Mouse (Mus musculus): ENCODE data around the gene C130073F10Rik. TPM values are rescaled to one million over a fixed set of nuclear protein-coding genes. Genes with fewer than 3 reads are reported as not detected.
"Not testable (repeated sequence)": the region's sequence is repeated elsewhere in the genome, so short reads cannot be mapped to it uniquely, and the experiment has no call there.

The C130073F10Rik gene
- total RNA-seq (2022) = not detected

DNA sequence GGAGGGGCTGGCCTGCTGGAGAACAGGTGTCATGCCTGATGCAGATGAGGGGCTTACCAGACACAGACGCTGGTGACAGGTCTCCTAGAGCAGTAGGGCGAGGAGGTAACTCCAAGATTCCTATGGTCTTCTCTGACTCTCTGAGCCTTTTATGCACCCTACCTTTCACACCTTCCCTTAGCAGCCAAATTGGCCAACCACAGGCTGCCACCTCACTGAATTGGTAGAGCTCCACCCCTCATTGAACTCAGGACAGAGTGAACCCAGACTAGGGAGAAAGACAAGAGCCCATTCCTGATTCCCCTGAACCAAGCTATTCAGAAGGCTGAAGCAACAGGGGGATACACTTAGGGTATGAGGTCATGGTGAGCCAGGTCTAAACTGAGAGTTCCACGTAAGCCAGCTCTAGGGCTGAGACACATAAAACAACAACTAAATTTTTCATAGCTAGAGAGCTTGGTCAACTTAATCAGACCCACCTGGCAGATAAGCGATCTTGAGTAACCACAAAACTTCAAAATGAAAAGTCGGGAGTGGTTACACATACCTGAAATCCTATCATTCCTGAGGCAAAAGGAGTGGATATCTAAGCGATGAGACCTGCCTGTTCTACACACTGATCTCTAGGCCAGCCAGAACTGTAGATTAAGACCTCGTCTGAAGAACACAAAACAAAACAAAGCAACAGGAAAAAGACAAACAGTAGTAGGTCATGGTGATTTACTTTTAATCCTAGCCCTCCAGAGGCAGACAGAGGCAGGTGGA is at the start of gene C130073F10Rik:
TSS of gene C130073F10Rik (minus strand) at position 134 of the 765 bp plus-strand sequence.
- DNase-seq (ENCODE audit: low spot score in 2 of 2) = no peak

DNA sequence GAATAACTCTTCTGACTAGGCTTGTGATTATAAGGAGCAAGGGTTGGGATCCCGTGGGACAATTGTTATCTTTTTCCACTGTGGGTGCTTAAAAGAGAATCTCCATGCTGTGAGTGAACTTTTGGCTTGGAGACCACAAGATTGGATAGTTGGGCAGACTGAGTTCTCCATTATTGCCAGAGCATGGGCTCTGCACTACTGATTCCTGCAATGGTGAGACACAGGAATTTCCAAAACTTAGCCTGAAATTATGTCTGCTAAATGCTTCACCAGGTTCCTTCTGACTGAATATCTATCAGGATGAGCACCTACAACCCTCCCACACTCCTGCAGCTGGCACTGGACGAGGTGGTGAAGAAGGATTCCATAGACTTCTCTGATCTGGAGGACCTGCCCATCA is 46.5 kb upstream of the C130073F10Rik start, which contains the start of gene Gm12794:
TSS of gene Gm12794 (plus strand) at position 301 of the 400 bp plus-strand sequence.
- DNase-seq (ENCODE audit: low spot score in 2 of 2) = not testable (repeated sequence)

DNA sequence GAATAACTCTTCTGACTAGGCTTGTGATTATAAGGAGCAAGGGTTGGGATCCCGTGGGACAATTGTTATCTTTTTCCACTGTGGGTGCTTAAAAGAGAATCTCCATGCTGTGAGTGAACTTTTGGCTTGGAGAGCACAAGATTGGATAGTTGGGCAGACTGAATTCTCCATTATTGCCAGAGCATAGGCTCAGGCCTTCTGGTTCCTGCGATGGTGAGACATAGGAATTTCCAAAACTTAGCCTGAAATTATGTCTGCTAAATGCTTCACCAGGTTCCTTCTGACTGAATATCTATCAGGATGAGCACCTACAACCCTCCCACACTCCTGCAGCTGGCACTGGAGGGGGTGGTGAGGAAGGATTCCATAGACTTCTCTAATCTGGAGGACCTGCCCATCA is 15.2 kb upstream of the C130073F10Rik start, which contains the start of gene Gm12800:
TSS of gene Gm12800 (plus strand) at position 301 of the 400 bp plus-strand sequence.
- DNase-seq (ENCODE audit: low spot score in 2 of 2) = not testable (repeated sequence)

DNA sequence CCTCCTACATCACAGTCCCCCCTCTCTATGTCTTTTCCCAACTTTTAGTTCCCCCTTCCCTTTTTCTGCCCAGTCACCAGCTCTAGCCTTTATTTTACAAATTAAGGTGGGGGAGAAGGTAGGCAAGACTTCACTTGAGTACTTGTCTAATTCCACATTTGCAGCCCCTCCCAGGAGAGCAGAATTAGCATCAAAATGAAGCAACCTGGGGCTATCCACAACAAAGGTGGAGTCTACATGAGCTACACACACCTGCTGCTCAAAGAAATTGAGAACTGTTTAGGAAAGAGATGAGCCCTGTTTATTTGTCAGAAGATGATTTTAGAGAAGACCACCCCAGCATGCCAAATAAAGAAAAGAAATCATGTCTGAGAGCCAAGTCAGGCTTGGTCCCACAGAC is 4.2 kb downstream of the C130073F10Rik start:
- no peak for DNase-seq (ENCODE audit: low spot score in 2 of 2)

DNA sequence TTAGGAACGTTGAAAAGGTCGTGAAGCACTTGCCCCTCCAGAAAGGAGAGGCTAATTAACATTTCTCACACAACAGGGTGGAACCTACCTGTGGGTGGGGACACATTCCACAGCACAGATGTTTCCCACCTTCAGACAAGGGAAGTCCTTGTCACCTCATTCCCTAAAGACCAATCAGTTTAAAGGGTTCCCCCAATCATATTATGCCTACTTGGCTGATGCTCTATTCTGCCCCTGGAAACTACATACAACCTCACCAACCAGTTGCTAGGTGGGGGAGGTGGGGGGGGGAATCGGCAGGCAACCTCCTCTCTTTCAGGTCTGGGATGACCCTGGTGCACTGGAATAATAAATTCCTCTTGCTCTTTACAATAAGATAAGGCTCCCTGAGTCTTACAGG is 9.9 kb downstream of the C130073F10Rik start:
- no peak for DNase-seq (ENCODE audit: low spot score in 2 of 2)

DNA sequence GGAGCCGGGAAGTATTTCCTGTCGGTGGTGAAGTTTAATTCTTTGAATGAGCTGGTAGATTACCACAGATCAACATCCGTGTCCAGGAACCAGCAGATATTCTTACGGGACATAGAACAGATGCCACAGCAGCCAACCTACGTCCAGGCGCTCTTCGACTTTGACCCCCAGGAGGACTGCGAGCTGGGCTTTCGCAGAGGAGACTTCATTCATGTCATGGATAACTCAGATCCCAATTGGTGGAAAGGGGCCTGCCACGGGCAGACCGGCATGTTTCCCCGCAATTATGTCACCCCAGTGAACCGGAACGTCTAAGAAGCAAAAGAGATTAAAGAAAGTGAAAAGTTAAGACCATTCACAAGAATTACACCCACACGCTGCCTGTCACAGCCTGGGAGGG is 17.9 kb downstream of the C130073F10Rik start:
- not testable (repeated sequence) for DNase-seq (ENCODE audit: low spot score in 2 of 2)

DNA sequence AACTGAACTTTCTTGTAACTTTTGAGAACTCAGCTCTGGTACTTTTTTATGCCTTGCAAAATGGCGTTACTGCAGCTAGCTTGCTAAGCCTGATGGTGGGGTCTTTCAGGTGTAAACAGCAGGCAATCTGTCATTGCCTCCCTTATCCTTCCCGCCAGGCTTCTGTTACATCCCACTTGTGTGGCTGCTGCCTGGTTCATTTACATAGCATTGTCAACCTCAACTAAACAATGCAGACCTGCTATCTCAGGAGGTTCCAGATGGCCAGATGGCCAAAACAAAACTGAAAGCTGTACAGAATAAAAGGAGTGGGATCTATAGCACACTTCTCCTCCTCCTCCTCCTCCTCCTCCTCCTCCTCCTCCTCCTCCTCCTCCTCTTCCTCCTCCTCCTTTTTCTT is 21.6 kb downstream of the C130073F10Rik start:
- DNase-seq (ENCODE audit: low spot score in 2 of 2) = not testable (repeated sequence)

DNA sequence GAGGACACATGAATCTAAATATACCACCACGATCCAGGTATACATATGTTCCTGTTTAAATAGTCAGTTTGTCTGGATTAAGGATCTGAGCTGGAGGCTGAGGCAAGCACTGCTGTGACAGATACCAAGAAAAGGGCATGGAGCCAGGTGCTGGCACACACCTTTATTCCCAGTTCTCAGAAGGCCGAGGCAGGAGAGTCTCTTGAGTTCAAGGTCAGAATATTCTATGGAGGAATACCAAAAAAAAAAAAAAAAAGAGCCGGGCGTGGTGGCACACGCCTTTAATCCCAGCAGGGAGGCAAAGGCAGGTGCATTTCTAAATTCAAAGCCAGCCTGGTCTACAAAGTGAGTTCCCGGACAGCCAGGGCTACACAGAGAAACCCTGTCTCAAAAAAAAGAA is 31.3 kb downstream of the C130073F10Rik start:
- no peak for DNase-seq (ENCODE audit: low spot score in 2 of 2)

DNA sequence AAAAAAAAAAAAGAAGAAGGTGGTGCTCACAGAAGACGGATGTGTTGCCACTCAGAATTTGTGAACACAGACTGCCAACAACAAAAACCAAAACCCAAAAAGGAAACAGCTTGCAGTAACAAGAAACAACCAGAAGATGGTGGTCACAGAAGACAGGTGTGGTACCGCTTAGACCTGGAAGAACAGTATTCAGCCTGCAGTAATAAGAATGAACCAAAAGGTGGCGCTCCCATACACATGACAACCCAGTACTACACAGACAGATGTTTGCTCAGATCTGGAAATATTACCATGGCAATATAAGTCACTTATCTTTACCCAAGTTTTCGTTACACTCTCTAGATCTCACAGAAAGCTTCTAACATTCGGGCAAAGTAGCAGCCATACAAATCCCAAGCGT is 32.7 kb downstream of the C130073F10Rik start:
- peak in 1 of 2 experiments; percentile 36 for DNase-seq (ENCODE audit: low spot score in 2 of 2)

DNA sequence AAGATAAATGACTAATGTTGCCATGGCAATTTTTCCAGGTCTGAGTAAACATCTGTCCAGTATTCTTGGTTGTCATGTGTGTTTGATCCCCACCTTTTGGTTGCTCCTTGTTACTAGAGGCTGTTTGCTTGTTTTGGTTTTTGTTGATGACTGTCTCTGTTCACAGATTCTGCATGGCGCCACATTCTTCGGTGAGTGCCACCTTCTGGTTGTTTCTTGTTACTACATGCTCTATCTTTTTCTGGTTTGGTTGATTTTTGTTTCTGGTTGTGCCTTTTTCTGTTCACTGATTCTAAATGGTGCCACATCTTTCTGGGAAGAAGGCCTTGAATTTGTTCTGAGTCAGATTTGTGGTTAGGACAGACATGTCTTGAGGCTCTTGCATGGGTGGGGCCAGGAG is 42.7 kb downstream of the C130073F10Rik start:
- DNase-seq (ENCODE audit: low spot score in 2 of 2) = no peak

DNA sequence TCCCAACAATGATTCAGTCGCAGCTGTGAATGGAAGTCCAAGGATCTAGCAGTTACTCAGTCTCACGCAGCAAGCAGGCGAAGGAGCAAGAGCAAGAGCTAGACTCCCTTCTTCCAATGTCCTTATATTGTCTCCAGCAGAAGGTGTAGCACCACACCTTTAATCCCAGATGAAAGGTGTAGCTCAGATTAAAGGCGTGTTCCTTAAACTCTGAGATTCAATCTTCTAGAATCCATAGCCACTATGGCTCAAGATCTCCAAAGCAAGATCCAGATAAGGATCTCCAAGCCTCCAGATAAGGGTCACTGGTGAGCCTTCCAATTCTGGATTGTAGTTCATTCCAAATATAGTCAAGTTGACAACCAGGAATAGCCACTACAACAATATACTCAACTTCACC is 49.7 kb downstream of the C130073F10Rik start, which contains the start of gene B020004J07Rik:
TSS of gene B020004J07Rik (minus strand) at position 101 of the 400 bp plus-strand sequence.
- DNase-seq (ENCODE audit: low spot score in 2 of 2) = not testable (repeated sequence)

Other genes with a start within 250 kb of the C130073F10Rik start
- gene Leprot, start 246.1 kb downstream of the C130073F10Rik start, total RNA-seq (2022) = 10 to 100 TPM; 26.1 to 28.0 (median 27.1) TPM
- 1 to 10 TPM; 3.3 to 5.6 (median 4.4) TPM for gene Lepr, start 176.4 kb downstream of the C130073F10Rik start, total RNA-seq (2022)
- gene B020004J07Rik, start 49.8 kb downstream of the C130073F10Rik start, total RNA-seq (2022) = not detected
- not detected for gene Gm12800, start 15.3 kb upstream of the C130073F10Rik start, total RNA-seq (2022)
- not detected for gene Gm12794, start 46.6 kb upstream of the C130073F10Rik start, total RNA-seq (2022)
- not detected for gene Gm12790, start 87.3 kb upstream of the C130073F10Rik start, total RNA-seq (2022)
- not detected for gene Gm12789, start 92.8 kb upstream of the C130073F10Rik start, total RNA-seq (2022)
- gene Pde4b, start 193.8 kb upstream of the C130073F10Rik start, total RNA-seq (2022) = 100 to 1,000 TPM; 130 to 148 (median 137) TPM

Data from left cerebral cortex, adult 8-10 months (tissue).